Mouse (Mus musculus) liver, postnatal 0 days (tissue): ENCODE measurements around the gene Ywhaq. TPM values are rescaled to one million over a fixed set of nuclear protein-coding genes. Genes with fewer than 3 reads are reported as not detected.
A peak's percentile ranks its signal among the peaks of the same experiment; 100 is the strongest.

Source experiments
- ATAC-seq: fragments of 200-750 bp; cut with Nextera tagmentation; 2 replicates; pipeline ENCODE4 v1.8.0; 2017; ENCODE audit warnings: mild to moderate bottlenecking, moderate library complexity
- DNase-seq: peaks from one replicate; pipeline ENCODE4 v3.0.0-alpha.2; 2016
- H3K27ac ChIP-seq: fragments of 300-500 bp; sonication (generic); 2 replicates; pipeline ENCODE4 v1.5.1; 2014; ENCODE audit warnings: antibody characterized with exemption, moderate library complexity, mild to moderate bottlenecking, low read depth
- H3K27me3 ChIP-seq: fragments of 300-500 bp; sonication (generic); 2 replicates; pipeline ENCODE4 v1.6.1; 2014; ENCODE audit warnings: low read length, control low read depth, mixed read lengths; ENCODE audit not compliant: insufficient read depth
- H3K36me3 ChIP-seq: fragments of 300-500 bp; sonication (generic); replicated peaks from 2 replicates; pipeline ENCODE4 v1.6.1; 2014; ENCODE audit warnings: mild to moderate bottlenecking, control low read depth, low read length, moderate library complexity, mixed read lengths; ENCODE audit not compliant: insufficient read depth
- H3K4me1 ChIP-seq: fragments of 300-500 bp; sonication (generic); 2 replicates; pipeline ENCODE4 v1.6.1; 2014; ENCODE audit warnings: antibody characterized with exemption, mild to moderate bottlenecking, control low read depth; ENCODE audit not compliant: insufficient read depth
- H3K4me2 ChIP-seq: fragments of 300-500 bp; sonication (generic); 2 replicates; pipeline ENCODE4 v1.6.1; 2014; ENCODE audit warnings: low read depth, mild to moderate bottlenecking, low read length, moderate library complexity, mixed read lengths
- H3K4me3 ChIP-seq: fragments of 300-500 bp; sonication (generic); 2 replicates; pipeline ENCODE4 v1.5.1; 2014; ENCODE audit warnings: low read depth, low read length
- H3K9ac ChIP-seq: fragments of 300-500 bp; sonication (generic); replicated peaks from 2 replicates; pipeline ENCODE4 v1.6.1; 2014; ENCODE audit warnings: mild to moderate bottlenecking, moderate library complexity
- H3K9me3 ChIP-seq: fragments of 300-500 bp; sonication (generic); 2 replicates; pipeline ENCODE4 v1.6.1; 2016; ENCODE audit warnings: mild to moderate bottlenecking, control low read depth, low read length, mixed read lengths
- CTCF ChIP-seq: sonication (generic); IDR thresholded peaks from 2 replicates; pipeline ENCODE4 v1.5.1; 2016; ENCODE audit warnings: antibody characterized with exemption, low read depth
- EP300 ChIP-seq: IDR thresholded peaks from 2 replicates; pipeline ENCODE4 v1.6.1; 2016; ENCODE audit warnings: antibody characterized with exemption, low read depth, mild to moderate bottlenecking
- WGBS: fragments of 180-500 bp; shearing (Covaris S2); extraction: QIAGEN DNeasy Blood & Tissue Kit; methylation state at CpG from one replicate; pipeline ENCODE4 v1.1.7; 2014; ENCODE audit not compliant: insufficient replicate concordance; 5-methylcytosine and 5-hydroxymethylcytosine counted together
- polyA plus RNA-seq: library from polyadenylated mRNA; unstranded; fragments of >200 nt; fragmentation: Nextera tagmentation; extraction: Ambion mirVana; gene quantifications from 2 replicates; pipeline ENCODE4 v1.2.1, GENCODE M21; 2015

Gene Ywhaq
- polyA plus RNA-seq, 1 experiment from 2014 or later, result 120 TPM

DNA sequence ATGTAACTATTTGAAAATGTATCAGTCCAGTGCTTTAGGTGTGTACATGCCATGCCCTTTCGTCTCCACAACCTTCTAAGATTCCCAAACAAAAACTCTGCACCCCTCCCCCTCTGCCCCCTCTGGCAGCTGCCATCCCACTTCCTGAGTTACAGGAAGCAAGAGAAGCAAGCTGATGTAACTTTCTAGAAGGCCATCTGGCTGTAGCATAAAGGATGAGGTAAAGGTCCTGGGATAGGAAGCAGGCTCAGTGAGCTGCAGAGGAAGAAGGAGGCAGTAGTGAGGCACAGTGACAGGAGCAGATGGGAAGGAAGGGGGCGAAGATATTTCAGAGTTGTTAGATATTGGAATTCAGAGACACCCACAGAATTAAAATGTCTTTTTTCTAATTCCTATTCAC is 13.6 kb upstream of the Ywhaq start:
- ATAC-seq (no peak), DNase-seq (no peak)
- H3K36me3 ChIP-seq, result no peaks in the 10 kb centered on the region
- no peaks in the 10 kb centered on the region for H3K27me3 ChIP-seq
- TF ChIP-seq CTCF (0 out of 2 replicates have a peak, but pooled peaks have one; percentile 5), EP300 (no peak)
- peaks cover 4% of the 10 kb centered on the region for H3K4me1 ChIP-seq
- WGBS, result 51% methylated on average over 2 of the region's 2 CpGs
- no peak overlapping the region for H3K9ac ChIP-seq
- no peak overlapping the region for H3K4me3 ChIP-seq
- H3K4me2 ChIP-seq, result no peak overlapping the region
- no peaks in the 10 kb centered on the region for H3K9me3 ChIP-seq
- no peak overlapping the region for H3K27ac ChIP-seq

DNA sequence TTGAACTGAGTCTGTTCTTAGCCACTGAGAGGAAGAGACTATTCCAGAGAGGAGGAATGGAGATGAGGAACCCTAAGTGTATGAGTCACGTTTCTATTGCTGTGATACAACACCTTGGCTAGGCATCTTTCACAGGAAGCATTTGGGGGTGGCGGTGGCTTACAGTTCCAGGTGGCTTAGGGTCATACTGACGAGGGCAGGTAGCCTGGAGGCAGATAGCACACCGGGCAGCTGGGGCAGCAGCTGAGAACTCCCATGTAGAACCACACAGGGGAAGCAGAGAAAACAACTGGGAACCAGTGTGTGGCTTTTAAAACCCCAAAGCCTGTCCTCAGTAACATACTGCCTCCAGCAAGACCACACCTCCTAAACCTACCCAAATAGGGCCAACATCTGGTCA is 12.7 kb upstream of the Ywhaq start:
- no peak for ATAC-seq
- no peak for DNase-seq
- H3K27ac ChIP-seq, result no peak overlapping the region

DNA sequence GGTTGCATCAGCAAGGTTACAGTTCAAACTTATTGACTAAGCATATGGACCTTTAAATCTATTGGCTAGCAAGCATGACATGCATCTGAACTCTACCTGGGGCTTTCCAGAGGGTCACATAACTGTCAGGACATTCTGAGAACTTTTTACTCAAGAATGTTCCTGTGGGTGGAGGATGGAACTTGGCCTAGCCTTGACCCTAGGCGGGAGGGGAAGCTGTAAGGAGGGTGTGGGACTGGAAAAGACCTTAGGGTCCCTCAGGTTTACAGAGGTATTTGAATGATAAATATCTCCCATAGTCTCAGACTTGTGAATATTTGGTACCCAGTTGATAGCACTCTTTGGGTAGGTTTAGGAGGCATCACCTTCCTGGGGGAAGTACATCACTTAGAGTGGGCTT is 11.6 kb upstream of the Ywhaq start:
- H3K9me3 ChIP-seq, result no peaks in the 10 kb centered on the region
- H3K4me2 ChIP-seq, result no peak overlapping the region
- DNase-seq (no peak), ATAC-seq (no peak)
- no peak overlapping the region for H3K27ac ChIP-seq
- no peak overlapping the region for H3K4me3 ChIP-seq
- WGBS, result 73% methylated on average over 1 of the region's 1 CpGs
- no peak overlapping the region for H3K9ac ChIP-seq
- H3K27me3 ChIP-seq, result no peaks in the 10 kb centered on the region
- no peaks in the 10 kb centered on the region for H3K36me3 ChIP-seq
- TF ChIP-seq EP300, result no peak
- peaks cover 13% of the 10 kb centered on the region for H3K4me1 ChIP-seq

More for the DNA sequence above, 12.7 kb upstream of the Ywhaq start:
- no peak overlapping the region for H3K9ac ChIP-seq
- H3K4me2 ChIP-seq, result no peak overlapping the region
- TF ChIP-seq CTCF (no peak), EP300 (no peak)
- no peak overlapping the region for H3K4me3 ChIP-seq
- H3K9me3 ChIP-seq, result no peaks in the 10 kb centered on the region
- WGBS, result 55% methylated on average over 4 of the region's 4 CpGs
- no peaks in the 10 kb centered on the region for H3K27me3 ChIP-seq
- peaks cover 13% of the 10 kb centered on the region for H3K4me1 ChIP-seq
- no peaks in the 10 kb centered on the region for H3K36me3 ChIP-seq

GRCm38 (mm10) chr12:21426065-21426940 is 8.9 kb upstream of the Ywhaq start:
- H3K27ac ChIP-seq, result peak overlapping the region; percentile 74
- H3K4me3 ChIP-seq, result peak overlapping the region; percentile 24
- peaks cover 13% of the 10 kb centered on the region for H3K4me1 ChIP-seq
- H3K27me3 ChIP-seq, result no peaks in the 10 kb centered on the region
- DNase-seq, result peak; percentile 69
- TF ChIP-seq EP300 (no peak), CTCF (no peak)
- H3K4me2 ChIP-seq, result peak overlapping the region; percentile 59
- H3K9ac ChIP-seq, result 0 out of 2 replicates have a peak overlapping the region, but pooled peaks have one; percentile 26
- peak; percentile 97 for ATAC-seq
- WGBS, result 8% methylated on average over 16 of the region's 16 CpGs
- no peaks in the 10 kb centered on the region for H3K36me3 ChIP-seq
- H3K9me3 ChIP-seq, result no peaks in the 10 kb centered on the region

DNA sequence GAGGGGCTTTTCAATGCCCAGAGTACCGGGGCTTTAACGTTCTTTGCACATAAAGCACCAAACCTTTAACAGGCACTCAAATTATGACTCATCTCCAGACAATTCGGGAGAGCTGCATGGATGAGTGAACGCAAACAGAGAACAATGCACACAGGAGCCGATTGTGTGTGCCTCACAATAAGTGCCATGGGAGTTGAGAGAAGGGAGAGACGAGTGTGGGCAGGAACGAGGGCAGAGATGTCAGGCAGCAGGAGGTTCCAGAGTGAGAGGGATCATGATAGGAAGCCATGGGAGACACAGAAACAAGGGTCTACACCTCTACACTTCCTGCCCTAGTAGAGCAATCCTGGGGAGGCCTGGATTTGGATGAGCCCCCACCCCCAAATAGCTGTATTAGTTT is 7.2 kb upstream of the Ywhaq start:
- H3K4me2 ChIP-seq, result no peak overlapping the region
- no peaks in the 10 kb centered on the region for H3K36me3 ChIP-seq
- WGBS, result 65% methylated on average over 7 of the region's 7 CpGs
- TF ChIP-seq CTCF, result no peak
- TF ChIP-seq EP300, result no peak
- ATAC-seq (no peak), DNase-seq (no peak)
- H3K9me3 ChIP-seq, result no peaks in the 10 kb centered on the region
- no peak overlapping the region for H3K27ac ChIP-seq
- no peak overlapping the region for H3K9ac ChIP-seq
- H3K4me3 ChIP-seq, result no peak overlapping the region
- peaks cover 13% of the 10 kb centered on the region for H3K4me1 ChIP-seq
- no peaks in the 10 kb centered on the region for H3K27me3 ChIP-seq

DNA sequence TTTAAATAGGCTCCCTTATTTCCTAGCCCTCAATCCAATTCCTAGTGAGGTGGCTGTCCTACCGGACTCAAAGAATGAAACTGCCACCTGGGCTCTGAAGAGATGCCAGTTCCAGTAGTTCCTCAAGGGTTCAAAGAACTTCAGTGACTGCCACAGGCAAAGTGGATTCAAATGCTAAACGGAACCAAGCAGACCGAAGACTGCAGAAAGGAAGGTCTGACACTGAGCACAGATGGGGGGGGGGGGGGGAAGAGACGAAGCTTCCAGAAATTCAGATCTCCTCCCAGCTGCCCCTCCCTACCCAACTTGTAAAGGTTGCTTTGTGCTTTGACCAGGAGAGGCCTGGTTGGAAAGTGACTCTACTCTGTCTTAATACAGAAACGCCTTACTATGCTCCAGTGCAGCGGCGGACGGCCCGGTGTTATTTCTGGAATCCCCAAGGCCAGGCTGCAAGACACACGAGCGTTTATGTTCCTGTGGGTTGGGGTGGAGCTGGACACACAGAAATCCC is 1.2 kb upstream of the Ywhaq start:
- H3K4me2 ChIP-seq, result peak overlapping the region; percentile 93; the same call in 1 of the 2 replicates
- H3K4me3 ChIP-seq, result peak overlapping the region; percentile 95; the same call in 1 of the 2 replicates
- DNase-seq (no peak), ATAC-seq (no peak)
- 0 out of 2 replicates have a peak overlapping the region, but pooled peaks have one; percentile 61 for H3K9ac ChIP-seq
- H3K27me3 ChIP-seq, result no peaks in the 10 kb centered on the region
- no peak for TF ChIP-seq EP300
- no peak for TF ChIP-seq CTCF
- H3K9me3 ChIP-seq, result no peaks in the 10 kb centered on the region
- H3K4me1 ChIP-seq, result peaks cover 29% of the 10 kb centered on the region
- H3K36me3 ChIP-seq, result peaks cover 7% of the 10 kb centered on the region
- 0 out of 2 replicates have a peak overlapping the region, but pooled peaks have one; percentile 99 for H3K27ac ChIP-seq
- 60% methylated on average over 10 of the region's 11 CpGs for WGBS
